Mouse (Mus musculus) CH12.LX (cell line): ENCODE measurements at regions not wholly inside any gene's neighbourhood (a gene's known extent, or its start where the extent isn't known, plus 50 kb on each side); places are given as distances from the start of the nearest gene placed in this dataset.

Experiments used
- DNase-seq: peaks from one replicate; pipeline ENCODE4 v3.0.0-alpha.2; 2013; ENCODE audit errors: extremely low read depth
- H3K27ac ChIP-seq: 2 replicates; pipeline ENCODE4 v1.5.1; 2012; ENCODE audit warnings: low read depth, mild to moderate bottlenecking, control low read depth, moderate library complexity; ENCODE audit not compliant: insufficient read depth
- H3K27me3 ChIP-seq: replicated peaks from 2 replicates; pipeline ENCODE3; 2012; ENCODE audit warnings: inconsistent platforms
- H3K36me3 ChIP-seq, 2 experiments: replicated peaks in 1 of 2; 2 replicates each; pipeline versions ENCODE3 to v1.6.1; 2012; ENCODE audit warnings: inconsistent platforms in 1 of 2, low read length in 1 of 2, mild to moderate bottlenecking in 1 of 2, mixed read lengths in 1 of 2, moderate library complexity in 1 of 2; ENCODE audit not compliant: control insufficient read depth in 1 of 2, insufficient read depth in 1 of 2
- H3K4me1 ChIP-seq, 2 experiments: 2 replicates each; pipeline ENCODE4 v1.6.1; 2012; ENCODE audit warnings: inconsistent platforms in 1 of 2, moderate library complexity in 1 of 2; ENCODE audit not compliant: insufficient read depth in 2 of 2, control insufficient read depth in 1 of 2
- H3K4me2 ChIP-seq: 2 replicates; pipeline ENCODE4 v1.6.1; 2012; ENCODE audit warnings: low read depth, mild to moderate bottlenecking, control low read depth; ENCODE audit not compliant: poor library complexity, insufficient read depth, severe bottlenecking
- H3K4me3 ChIP-seq, 3 experiments: fragments of 150-350 bp in 1 of 3; sonication (generic) in 1 of 3; replicated peaks in 1 of 3; 2 replicates each; pipeline versions ENCODE3 to v1.5.1; 2011 to 2012; ENCODE audit warnings: low read depth in 2 of 3, low read length in 2 of 3, mild to moderate bottlenecking in 2 of 3, moderate library complexity in 2 of 3, control low read depth in 1 of 3, improper control_type of control experiment in 1 of 3, inconsistent platforms in 1 of 3, mixed read lengths in 1 of 3; ENCODE audit not compliant: poor library complexity in 1 of 3
- H3K79me2 ChIP-seq: replicated peaks from 2 replicates; pipeline ENCODE4 v1.6.1; 2012; ENCODE audit warnings: mild to moderate bottlenecking, moderate library complexity; ENCODE audit not compliant: control insufficient read depth, poor library complexity, insufficient read depth, severe bottlenecking; ENCODE audit errors: extremely low read depth
- H3K9ac ChIP-seq: 2 replicates; pipeline ENCODE4 v1.6.1; 2012; ENCODE audit warnings: low read depth, mild to moderate bottlenecking, control low read depth, moderate library complexity; ENCODE audit not compliant: insufficient read depth
- H3K9me3 ChIP-seq: replicated peaks from 2 replicates; pipeline ENCODE3; 2012; ENCODE audit warnings: low read length, inconsistent platforms, mixed read lengths
- BHLHE40 ChIP-seq: IDR thresholded peaks from 2 replicates; pipeline ENCODE4 v1.6.1; 2011; ENCODE audit warnings: mild to moderate bottlenecking, low read depth, low read length, improper control_type of control experiment
- CHD1 ChIP-seq: IDR thresholded peaks from 2 replicates; pipeline ENCODE4 v1.6.1; 2012; ENCODE audit warnings: low read depth, low read length, improper control_type of control experiment, inconsistent platforms
- ETS1 ChIP-seq: conservative IDR thresholded peaks from 2 replicates; pipeline ENCODE4 v1.6.1; 2012; ENCODE audit warnings: low read depth, mild to moderate bottlenecking, inconsistent platforms, low read length, improper control_type of control experiment, moderate library complexity
- IRF4 ChIP-seq: IDR thresholded peaks from 2 replicates; pipeline ENCODE4 v1.6.1; 2014; ENCODE audit warnings: low read depth, mild to moderate bottlenecking, inconsistent platforms, low read length, improper control_type of control experiment
- JUN ChIP-seq: IDR thresholded peaks from 2 replicates; pipeline ENCODE4 v1.6.1; 2011; ENCODE audit warnings: low read depth, mild to moderate bottlenecking, low read length, improper control_type of control experiment, moderate library complexity; ENCODE audit not compliant: insufficient read depth
- JUND ChIP-seq: conservative IDR thresholded peaks from 2 replicates; pipeline ENCODE4 v1.6.1; 2011; ENCODE audit warnings: low read depth, low read length, improper control_type of control experiment
- KAT2A ChIP-seq: IDR thresholded peaks from 2 replicates; pipeline ENCODE4 v1.6.1; 2012; ENCODE audit warnings: low read length, improper control_type of control experiment, inconsistent platforms; ENCODE audit not compliant: insufficient replicate concordance
- MAFK ChIP-seq: IDR thresholded peaks from 2 replicates; pipeline ENCODE4 v1.6.1; 2011; ENCODE audit warnings: low read length, improper control_type of control experiment; ENCODE audit not compliant: insufficient replicate concordance
- MAX ChIP-seq: IDR thresholded peaks from 2 replicates; pipeline ENCODE4 v1.6.1; 2011; ENCODE audit warnings: low read length, improper control_type of control experiment
- MXI1 ChIP-seq: IDR thresholded peaks from 2 replicates; pipeline ENCODE4 v1.6.1; 2011; ENCODE audit warnings: mild to moderate bottlenecking, low read depth, low read length, improper control_type of control experiment
- MYC ChIP-seq: IDR thresholded peaks from 2 replicates; pipeline ENCODE4 v1.6.1; 2011; ENCODE audit warnings: low read depth, mild to moderate bottlenecking, improper control_type of control experiment, low read length
- NRF1 ChIP-seq: IDR thresholded peaks from 2 replicates; pipeline ENCODE4 v1.6.1; 2014; ENCODE audit warnings: low read depth, mild to moderate bottlenecking, inconsistent platforms, low read length, improper control_type of control experiment, moderate library complexity
- POLR2A ChIP-seq: IDR thresholded peaks from 2 replicates; pipeline ENCODE4 v1.6.1; 2011; ENCODE audit warnings: low read depth, mild to moderate bottlenecking, improper control_type of control experiment, low read length
- SIN3A ChIP-seq: IDR thresholded peaks from 2 replicates; pipeline ENCODE4 v1.6.1; 2012; ENCODE audit warnings: low read length, improper control_type of control experiment, inconsistent platforms
- SMC3 ChIP-seq: IDR thresholded peaks from 2 replicates; pipeline ENCODE4 v1.6.1; 2011; ENCODE audit warnings: low read depth, low read length, improper control_type of control experiment
- TCF12 ChIP-seq: IDR thresholded peaks from 2 replicates; pipeline ENCODE4 v1.6.1; 2014; ENCODE audit warnings: low read depth, mild to moderate bottlenecking, inconsistent platforms, low read length, improper control_type of control experiment
- USF2 ChIP-seq: conservative IDR thresholded peaks from 2 replicates; pipeline ENCODE4 v1.6.1; 2011; ENCODE audit warnings: low read depth, low read length, improper control_type of control experiment
- ZKSCAN1 ChIP-seq: IDR thresholded peaks from 2 replicates; pipeline ENCODE4 v1.6.1; 2012; ENCODE audit warnings: low read depth, inconsistent platforms, low read length, improper control_type of control experiment, borderline replicate concordance
- dilution Hi-C: fragments of 300-500 bp; cut with MboI; formaldehyde crosslinking; loops from 2 replicates; pipeline ENCODE4 v1.14.3; 2020; ENCODE audit warnings: low sequenced_read_pairs; ENCODE audit not compliant: extremely low pct_unique_long_range_greater_than_20kb, extremely low pct_ligation_motif_present
- in situ Hi-C: fragments of 300-500 bp; cut with MboI; formaldehyde crosslinking; loops from 3 replicates; pipeline ENCODE4 v1.14.3; 2019; ENCODE audit warnings: low sequenced_read_pairs, low pct_ligation_motif_present, low pct_unique_long_range_greater_than_20kb, mixed read lengths

DNA sequence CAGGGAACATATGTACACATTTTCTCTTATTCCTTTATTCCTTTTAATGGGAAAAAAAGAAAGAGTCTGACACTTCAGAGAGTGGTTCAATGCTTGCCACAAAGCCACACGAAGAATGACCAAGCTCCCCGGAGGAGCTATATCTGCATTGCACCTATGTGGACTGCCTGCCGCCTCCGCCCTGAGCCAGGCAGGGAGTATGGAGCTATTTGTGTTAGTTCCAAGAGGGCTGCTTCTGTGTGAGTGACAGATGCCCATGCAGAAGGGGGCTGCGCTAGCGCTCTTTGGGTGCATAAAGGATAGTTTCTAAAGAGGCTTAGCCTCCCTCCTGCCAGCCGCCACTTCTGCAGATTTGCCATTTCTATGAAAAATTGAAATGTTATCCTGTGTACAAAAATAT, 365.3 kb upstream of the Tshz3 start:
- Histone ChIP-seq H3K4me3 (no peak overlapping the region), H3K4me2 (no peak overlapping the region), H3K27ac (no peak overlapping the region), H3K27me3 (no peaks in the 10 kb centered on the region), H3K9ac (no peak overlapping the region), H3K4me1 (no peaks in the 10 kb centered on the region), H3K36me3 (no peaks in the 10 kb centered on the region), H3K79me2 (no peaks in the 10 kb centered on the region), H3K9me3 (peaks cover 75% of the 10 kb centered on the region)
- no peak for DNase-seq
- dilution Hi-C loops: no loop called here
- in situ Hi-C loops: no loop called here
- TF ChIP-seq ZKSCAN1: no peak
- no peak for TF ChIP-seq KAT2A
- TF ChIP-seq JUN: no peak
- TF ChIP-seq MXI1: no peak
- no peak for TF ChIP-seq IRF4
- TF ChIP-seq TCF12: no peak
- TF ChIP-seq POLR2A: no peak
- TF ChIP-seq USF2: no peak
- TF ChIP-seq SMC3: no peak
- no peak for TF ChIP-seq SIN3A
- TF ChIP-seq MAFK: no peak

DNA sequence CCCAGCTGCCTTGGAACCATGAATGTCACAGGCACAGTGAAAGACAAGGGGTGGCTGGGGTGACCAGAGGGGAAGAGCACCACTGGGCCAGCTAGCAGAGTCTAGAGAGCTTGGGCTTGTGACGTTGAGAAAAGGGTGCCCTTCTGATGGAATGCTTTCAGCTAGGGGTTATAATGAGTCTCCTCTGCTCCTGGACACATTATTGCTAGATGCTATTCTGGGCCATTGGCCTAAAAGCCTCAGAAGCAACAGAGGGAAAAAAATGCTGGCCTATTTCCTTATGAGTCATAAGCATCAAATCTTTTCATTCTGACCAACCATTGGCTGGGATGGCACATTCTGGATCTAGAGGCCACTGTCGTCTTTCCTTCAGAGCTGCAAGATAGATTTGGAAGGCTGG, 369.8 kb upstream of the Tshz3 start:
- DNase-seq: no peak
- Histone ChIP-seq H3K9ac (no peak overlapping the region), H3K79me2 (no peaks in the 10 kb centered on the region), H3K4me2 (no peak overlapping the region), H3K36me3 (no peaks in the 10 kb centered on the region), H3K27ac (no peak overlapping the region), H3K27me3 (no peaks in the 10 kb centered on the region)
- in situ Hi-C loops: no loop called here
- no peak for TF ChIP-seq MAX
- TF ChIP-seq CHD1: no peak
- TF ChIP-seq MAFK: no peak
- TF ChIP-seq TCF12: no peak
- TF ChIP-seq, all 38 proteins: peak for 0
- Histone ChIP-seq H3K4me3 (no peak overlapping the region), H3K4me1 (no peaks in the 10 kb centered on the region), H3K9me3 (peaks cover 71% of the 10 kb centered on the region)
- dilution Hi-C loops: no loop called here

DNA sequence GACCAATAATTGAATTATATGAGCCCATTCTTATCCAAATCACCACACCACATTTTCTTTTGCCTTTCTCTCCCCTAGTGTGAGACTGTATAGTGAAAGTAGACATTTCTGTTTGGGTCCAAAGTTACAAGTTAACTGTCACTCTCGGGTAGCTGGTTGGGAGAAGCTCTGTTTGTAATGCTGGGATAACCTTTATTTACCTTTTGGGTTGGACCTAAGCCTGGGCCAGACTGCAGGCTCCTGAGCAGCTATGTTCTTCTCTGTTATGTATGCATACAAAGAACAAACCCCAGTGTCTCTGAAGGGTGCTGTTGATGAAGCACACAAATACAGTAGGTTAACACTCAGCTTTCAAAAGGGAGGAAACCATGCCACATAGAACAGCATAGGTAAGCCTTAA, 373.9 kb upstream of the Tshz3 start:
- Histone ChIP-seq H3K4me3 (no peak overlapping the region), H3K9me3 (peaks cover 76% of the 10 kb centered on the region), H3K27me3 (no peaks in the 10 kb centered on the region), H3K27ac (no peak overlapping the region), H3K4me1 (no peaks in the 10 kb centered on the region), H3K9ac (no peak overlapping the region), H3K36me3 (no peaks in the 10 kb centered on the region), H3K79me2 (no peaks in the 10 kb centered on the region), H3K4me2 (no peak overlapping the region)
- TF ChIP-seq MYC (no peak), BHLHE40 (no peak), ETS1 (no peak), POLR2A (no peak), IRF4 (no peak), JUND (no peak), TCF12 (no peak), NRF1 (no peak)
- in situ Hi-C loops: no loop called here
- dilution Hi-C loops: no loop called here
- DNase-seq: no peak
